Mouse (Mus musculus) gastrocnemius, postnatal 36 days (tissue): ENCODE measurements at regions not wholly inside any gene's neighbourhood (a gene's known extent, or its start where the extent isn't known, plus 50 kb on each side); places are given as distances from the start of the nearest gene placed in this dataset.

Experiments
- DNase-seq, 2 experiments: peaks; one replicate each; pipeline ENCODE4 v3.0.0; 2022
- intact Hi-C: fragments of 180-260 bp; cut with DNase I; formaldehyde crosslinking; loops from one replicate; pipeline ENCODE4 v1.15.1; 2025

DNA sequence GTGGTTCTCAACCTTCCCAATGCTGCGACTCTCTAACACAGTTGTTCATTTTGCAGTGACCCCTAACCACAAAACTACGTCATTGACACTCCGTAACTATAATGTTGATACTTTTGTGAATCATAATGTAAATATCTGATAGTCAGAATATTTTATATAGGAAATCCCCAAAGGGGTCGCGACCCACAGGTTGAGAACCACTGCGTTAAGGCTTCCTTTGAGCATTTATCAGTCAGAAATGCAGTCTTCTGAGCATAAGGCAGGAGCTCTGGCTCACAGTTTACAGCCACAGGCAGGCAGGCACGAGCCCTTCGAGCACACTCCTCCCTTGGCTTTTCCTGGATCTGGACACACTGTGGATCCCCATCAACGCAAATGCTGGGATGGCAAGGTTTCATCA is 57.0 kb downstream of the Nxnl2 start:
- no peak for DNase-seq
- intact Hi-C loops: no loop called here

DNA sequence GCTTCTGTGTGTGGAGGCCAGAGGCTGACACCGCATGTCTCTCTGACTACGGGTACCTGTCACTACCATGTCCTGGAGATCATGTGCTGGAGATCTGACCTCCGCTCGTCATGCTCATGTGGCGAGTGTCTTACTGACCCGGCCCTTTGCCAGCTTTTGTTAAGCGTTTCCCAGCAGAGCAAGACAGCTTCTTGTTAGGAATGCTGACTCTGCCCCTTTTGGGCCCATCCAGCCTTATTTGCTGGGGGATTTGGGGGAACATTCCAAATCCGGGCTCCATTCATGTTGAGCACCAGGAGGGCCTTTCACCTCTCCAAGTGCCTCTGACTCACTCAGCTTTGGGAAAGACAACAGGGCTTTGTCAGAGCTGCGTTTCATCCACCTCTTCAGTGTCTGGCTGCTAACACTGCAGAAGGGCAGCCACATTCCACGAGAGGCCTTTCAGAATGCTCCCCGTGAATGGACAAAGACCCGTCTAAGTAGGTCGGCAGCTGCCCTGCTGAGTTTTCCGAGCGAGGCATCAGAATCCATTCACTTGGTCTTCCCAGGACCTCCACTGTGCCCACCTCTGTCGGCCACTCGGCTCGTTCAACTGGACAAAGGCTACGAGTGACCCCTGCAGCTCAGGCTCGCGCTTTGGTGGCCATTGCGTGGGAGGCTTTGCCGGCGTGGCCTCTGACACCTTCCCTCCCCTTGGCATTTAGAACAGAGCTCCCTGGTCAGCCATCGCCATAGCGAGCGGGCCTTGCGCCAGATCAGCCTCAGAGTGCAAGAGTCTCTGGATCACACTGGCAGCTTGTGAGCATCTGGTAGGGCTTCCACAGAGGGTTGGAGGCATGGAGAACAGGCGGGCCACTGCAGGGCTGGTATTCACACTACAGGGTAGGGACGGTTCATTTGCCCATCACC is 58.3 kb downstream of the Nxnl2 start:
- intact Hi-C loops: no loop called here
- DNase-seq: no peak

DNA sequence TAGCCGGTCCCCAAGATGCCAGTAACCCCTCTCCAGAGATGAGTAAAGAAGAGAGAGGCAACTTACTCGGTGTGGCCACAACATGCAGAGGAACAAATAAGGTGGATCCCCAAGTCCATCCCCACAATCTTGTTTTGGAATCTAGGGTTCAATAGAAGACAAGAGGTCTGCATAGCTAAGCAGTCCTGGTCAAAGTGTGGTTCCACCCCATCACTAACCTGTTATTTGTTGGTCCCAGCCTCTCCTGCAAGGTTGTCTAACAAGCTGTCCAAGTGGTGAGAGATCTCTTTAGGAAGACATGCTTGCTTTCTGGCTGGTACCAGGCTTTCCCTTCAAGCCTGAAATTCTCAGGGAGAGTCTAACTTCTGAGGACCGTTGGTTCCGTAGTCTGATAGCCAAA is 59.0 kb downstream of the Nxnl2 start:
- intact Hi-C loops: no loop called here
- DNase-seq: no peak

DNA sequence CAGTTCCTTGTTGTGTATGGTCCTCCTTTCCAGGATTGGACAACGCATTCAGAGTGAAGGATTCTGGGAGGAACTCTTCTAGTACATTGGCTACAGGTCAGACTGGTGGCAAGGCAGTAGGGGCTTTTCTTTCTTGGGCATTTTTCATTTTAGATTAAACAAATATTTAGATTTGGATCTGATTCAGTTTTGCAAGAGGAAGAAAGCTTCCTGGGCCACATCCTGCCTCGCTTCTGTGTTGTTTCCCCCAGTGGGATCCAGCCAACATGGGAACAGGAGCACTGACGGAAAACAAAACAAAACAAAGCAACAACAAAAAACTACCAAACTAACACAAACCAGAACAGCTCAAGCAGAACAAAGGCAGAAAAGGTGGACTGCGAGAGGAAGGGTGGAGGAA is 60.8 kb downstream of the Nxnl2 start:
- intact Hi-C loops: no loop called here
- DNase-seq: no peak

DNA sequence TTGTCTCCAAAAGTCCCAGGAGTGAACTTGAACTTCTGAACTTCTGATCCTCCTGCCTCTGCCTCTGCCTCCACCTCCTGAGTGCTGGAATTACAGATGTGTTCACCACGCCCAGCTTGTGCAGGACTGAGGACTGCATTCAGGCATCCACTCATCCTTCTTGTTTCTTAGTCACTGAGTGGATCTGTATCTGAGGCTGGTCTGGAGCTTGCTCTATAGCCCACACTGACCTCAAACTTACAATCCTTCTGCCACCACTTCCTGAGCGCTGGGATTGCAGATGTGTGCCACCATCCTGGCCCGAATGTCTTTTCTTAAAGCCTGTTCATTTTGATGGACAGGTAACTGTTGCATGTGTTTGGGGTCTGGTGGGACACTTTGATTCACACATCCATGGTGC is 76.6 kb downstream of the Nxnl2 start:
- intact Hi-C loops: no loop called here
- no peak for DNase-seq

DNA sequence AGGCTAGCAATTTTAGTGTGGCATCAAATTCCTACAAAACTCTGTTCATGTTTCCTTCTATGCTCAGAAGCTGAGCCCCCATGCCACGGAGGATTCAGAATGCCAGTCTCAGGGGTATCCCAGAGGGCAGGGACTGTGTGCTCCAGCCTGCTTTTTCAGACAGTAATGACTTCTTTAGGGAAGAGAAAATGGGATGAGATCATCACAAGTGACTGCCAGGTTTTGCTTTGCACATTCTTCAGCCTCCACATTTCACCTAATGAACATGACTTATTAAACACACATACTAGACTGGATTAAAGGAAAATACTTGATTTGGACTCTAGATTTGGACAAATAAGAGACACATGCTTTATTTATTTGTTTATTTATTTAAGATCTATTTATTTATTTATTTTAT is 82.5 kb downstream of the Nxnl2 start:
- intact Hi-C loops: no loop called here
- no peak for DNase-seq

DNA sequence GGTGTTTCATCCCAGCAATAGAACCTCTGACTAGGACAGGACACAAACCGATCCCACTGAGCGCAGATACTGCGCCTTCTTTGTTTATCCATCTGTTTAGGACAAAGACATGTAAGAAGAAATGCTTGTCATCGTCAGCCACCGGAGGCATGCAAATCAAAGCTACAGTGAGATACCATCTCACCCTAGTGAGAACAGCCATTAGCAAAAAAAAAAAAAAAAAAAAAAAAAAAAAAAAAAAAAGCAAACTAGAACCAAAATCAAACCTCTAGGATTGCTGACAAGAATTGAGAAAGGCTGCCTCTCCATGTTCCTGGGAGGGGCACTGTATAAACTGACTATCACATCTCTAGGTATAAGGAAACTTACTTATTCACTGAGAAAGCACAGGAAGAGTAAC is 84.9 kb downstream of the Nxnl2 start:
- intact Hi-C loops: no loop called here
- no peak for DNase-seq

DNA sequence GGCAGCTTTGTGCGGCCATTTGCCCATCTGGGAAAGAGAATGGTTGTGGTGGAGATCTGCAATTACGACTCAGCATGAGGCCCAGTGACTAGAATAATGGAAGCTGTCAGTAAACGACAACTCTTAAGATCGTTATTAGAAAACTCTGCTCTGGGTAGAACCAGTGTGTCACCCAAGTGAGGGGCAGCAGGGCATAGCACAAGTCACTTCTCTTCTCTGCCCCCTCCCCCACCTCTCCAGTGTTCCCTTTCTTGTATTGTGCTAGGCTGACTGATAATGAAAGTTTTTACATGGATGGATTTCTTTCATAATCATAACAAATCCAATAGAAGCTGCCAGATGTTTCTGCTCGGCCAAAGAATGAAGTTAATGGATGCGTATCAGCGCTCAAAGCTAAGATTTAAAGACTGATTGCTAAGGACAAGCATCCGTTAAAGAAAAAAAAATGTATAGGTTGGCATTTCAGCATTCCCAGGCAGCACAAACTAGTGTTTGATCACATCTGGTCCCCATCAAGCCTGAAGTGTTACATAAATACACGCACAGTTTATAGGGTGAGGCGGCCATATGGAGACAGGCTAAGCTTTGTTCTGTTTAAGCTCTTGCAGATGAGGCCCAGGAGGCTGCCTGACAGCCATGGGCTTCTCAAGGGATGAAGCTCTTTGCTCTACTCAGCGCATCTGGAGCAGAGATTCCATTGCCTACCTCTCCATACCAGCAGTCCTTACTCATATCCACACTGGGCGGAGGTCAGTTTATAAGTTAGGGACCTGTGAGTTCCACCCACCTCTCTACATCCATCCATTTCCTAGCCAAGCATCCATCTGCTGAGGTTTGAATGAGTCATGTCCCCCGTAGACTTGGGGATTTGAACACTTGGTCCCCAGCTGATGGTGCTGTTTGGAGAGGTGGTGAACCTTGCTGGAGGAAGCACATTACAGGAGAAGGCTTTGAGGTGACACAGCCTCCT is 88.2 kb downstream of the Nxnl2 start:
- intact Hi-C loops: no loop called here
- peak in 1 of 2 experiments; percentile 3 for DNase-seq

DNA sequence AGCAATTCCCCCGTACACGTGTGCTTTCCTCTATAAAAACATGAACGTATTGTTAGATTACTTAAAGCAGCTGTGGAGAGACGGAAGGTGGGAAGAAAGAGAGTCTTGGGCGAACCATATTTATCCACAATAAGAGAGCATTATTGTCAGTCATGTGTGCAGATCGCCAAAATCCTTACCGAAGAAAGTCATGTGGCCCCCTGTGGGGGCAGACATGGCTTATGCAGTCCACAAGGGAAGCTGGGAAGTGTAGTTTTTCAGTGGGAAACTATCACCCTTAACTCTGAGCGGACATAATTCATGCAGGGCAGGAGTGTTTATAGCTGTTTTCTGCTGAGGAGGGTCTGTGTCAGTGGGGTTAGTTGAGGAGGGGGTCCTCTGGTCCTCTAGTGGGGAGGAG is 90.8 kb downstream of the Nxnl2 start:
- no peak for DNase-seq

DNA sequence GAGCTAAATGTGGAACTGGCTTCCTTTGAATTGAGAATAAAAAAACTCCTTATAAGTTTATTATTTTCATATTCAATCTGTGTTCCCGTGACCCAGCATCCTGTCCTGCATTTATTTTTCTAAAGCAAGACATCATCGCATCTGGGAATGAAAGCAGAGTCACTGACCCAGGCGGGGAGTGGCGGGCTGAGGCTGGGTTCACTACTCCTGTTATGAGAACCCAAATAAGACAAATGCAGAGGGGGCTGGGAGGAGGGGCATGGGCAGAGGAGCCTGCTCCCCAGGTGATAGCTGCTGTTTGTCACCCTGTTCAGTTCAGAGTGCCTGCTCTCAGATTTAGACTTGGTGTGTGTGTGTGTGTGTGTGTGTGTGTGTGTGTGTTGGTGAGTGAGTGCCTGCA is 102.0 kb downstream of the Nxnl2 start:
- intact Hi-C loops: no loop called here
- no peak for DNase-seq

More for the DNA sequence above, 90.8 kb downstream of the Nxnl2 start:
- intact Hi-C loops: no loop called here

DNA sequence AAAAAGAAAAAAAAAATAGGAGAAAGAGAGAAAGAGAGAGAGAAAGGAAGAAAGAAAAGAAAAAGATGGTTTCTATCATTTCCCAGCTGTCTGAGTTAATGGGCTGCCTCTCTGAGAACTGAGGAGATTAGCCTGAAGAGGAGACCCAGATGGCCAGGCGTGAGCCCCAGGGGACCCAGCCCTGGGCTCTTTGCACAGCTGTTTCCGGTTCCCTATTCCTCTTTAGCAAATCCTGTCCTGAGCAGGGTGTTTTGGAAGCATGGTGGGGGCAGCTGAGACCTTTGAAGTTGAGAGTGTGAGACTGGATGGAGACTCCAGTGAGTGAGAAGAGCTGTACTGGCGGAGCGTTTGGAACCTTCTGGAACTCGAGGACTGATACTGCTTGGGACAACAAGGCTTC is 103.8 kb downstream of the Nxnl2 start:
- intact Hi-C loops: no loop called here
- peak; percentile 25 to 30 for DNase-seq

DNA sequence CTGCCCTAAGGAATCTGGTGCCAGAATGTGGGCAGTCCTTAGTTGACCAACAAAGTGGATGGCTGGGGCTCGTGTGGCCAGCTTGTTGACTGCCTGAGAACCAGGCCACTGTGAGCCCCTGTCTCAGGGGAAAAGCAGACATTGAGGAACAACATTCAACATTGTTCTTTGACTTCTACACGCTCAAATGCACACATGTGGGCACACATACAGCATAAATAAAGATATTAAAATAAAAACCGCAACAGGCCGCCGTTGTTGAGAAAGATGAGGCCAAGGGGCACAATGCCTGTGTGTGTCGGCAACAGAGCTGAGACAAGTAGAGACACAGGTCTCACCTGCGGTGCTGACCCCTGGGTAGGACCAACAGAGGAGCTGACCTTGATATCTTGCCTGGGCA is 105.8 kb downstream of the Nxnl2 start:
- intact Hi-C loops: no loop called here
- no peak for DNase-seq

DNA sequence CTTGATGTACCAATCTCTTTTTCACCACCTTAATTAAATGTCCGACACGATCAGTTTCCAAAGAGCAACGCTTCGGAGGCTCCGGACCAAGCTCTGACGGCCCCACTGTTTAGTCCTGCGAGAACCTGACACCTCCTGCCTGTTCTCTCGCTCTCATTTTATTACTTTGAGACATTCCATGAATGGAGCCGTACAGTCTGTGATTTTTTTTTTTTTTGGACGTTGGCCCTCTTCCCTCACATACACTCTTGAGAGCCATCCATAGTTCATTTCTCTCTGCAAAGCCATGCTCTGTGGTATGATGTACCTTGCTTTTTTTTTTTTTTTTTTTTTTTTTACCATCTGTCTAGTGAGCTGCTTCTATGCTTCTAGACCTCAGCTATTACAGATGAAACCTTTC is 106.7 kb downstream of the Nxnl2 start:
- no peak for DNase-seq
- intact Hi-C loops: no loop called here

DNA sequence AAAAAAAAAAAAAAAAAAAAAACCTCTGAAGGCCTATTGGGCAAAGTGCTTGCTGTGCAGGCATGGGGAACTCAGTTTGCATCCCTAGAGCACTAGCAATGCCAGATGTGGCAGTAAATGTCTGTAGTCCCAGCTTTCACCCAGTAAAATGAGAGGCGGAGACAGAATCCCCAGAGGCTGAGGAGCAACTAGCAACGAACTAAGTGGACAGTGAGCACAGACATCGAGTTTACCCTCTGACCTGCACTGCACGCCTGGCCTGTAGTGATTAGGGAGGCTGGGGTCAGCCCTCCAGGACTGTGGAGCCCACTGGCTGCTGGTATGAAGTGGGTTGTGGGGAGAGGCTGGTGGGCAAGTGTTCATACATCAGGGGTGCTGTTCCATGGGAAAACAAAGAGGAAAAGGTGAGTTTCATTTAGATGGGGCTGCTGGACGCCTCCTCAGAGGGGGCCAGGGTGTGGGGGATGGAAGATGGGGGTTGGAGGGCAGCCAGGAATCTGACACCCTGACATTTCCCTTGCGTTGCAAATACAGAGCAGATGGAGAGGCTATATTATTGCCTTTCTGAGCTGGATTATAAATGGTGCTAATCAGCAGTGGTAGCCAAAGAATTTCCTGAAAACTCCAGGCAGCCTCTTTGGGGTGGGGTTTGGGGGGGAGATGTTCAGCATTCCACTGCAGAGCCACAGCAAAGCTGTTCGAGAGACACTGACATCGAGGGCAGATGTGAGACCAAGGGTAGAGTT is 109.0 kb downstream of the Nxnl2 start:
- intact Hi-C loops: no loop called here
- no peak for DNase-seq

DNA sequence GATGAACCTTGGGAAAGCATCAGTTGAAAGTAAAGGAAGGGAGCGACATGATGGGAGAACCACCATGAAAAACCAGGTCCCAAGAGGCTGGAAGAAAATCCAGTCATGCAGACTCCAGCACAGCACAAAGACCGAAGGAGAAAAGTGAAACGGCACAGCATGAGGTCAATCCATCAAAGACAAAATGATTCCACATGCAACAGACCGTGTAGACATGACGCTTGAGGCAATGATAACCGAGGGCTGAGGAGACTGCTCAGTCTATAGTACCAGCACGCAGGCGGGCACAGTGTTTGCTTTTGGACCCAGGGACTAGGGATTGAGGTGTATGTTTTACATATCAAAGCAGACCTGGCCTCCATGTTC is 109.5 kb downstream of the Nxnl2 start:
- no peak for DNase-seq
- intact Hi-C loops: no loop called here

DNA sequence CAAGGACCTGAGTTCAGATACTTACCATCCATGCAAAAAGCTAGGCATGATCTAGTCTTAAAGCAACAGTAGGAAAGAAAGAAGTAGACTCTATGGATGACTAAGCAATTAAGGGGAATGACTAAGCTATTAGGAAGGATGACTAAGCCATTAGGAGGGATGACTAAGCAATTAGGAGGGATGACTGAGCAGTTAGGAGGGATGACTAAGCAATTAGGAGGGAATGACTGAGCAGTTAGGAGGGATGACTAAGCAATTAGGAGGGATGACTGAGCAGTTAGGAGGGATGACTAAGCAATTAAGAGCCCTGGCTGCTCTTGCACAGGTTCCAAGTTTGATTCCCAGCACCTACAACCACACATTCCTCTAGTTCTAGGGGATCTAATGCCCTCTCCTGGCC is 113.9 kb downstream of the Nxnl2 start:
- no peak for DNase-seq
- intact Hi-C loops: no loop called here

DNA sequence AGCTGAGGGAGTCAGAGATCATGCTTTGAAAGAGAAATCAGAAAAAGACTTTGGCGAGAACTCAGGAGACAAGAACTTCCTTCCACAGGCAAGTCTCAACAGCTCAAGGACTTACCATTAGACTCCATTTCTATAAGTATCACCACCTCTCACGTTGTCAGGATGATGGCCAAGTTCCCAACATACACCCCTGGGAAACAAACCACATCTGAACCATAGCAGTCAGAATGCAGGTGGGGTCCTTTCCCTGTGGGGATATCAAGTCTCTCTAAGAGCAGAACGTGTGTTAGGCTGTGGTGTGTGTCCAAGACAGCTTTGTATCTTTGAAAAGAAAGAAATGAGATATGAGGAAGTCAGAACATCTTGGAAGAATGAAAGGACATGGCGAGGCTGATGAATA is 118.6 kb downstream of the Nxnl2 start:
- no peak for DNase-seq
- intact Hi-C loops: no loop called here

DNA sequence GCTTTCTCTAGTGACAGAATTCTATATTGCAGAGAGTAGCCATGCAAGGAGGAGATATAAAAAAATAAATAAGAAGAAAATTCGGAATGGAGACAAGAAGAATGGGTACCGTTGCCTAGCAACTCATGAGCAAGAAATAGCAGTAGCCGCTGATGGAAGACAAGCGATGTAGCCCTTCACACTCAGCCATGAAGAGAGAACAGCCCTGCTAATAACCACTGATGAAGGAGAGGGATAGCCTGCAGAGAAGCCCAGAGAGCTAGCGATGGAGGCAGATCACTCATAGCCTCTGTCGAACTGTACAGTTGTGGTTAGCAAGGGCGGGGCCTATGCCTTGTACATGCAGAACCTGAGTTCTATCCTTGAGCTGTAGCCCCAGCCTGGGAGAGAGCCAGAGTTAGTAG is 118.4 kb upstream of the S1pr3 start:
- no peak for DNase-seq
- intact Hi-C loops: no loop called here

DNA sequence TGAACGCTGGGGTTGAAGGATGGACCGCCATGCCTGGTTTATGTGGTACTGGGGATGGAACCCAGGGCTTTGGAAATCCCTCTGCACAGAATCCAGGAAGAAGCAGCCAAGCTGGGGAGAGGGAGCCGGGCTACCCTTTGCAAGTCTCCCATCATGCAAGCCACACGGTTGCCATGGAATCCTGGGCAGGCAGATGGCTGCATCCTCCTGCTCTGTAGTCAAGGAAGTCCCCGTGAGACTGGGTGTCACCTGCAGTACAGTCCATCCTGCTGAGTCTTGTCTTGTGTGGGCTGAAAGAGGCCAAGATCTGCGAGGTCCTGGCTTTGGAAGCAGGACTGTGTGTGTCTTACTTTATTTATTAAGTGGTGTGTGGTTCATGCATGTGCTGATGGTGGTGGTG is 117.5 kb upstream of the S1pr3 start:
- intact Hi-C loops: no loop called here
- no peak for DNase-seq

DNA sequence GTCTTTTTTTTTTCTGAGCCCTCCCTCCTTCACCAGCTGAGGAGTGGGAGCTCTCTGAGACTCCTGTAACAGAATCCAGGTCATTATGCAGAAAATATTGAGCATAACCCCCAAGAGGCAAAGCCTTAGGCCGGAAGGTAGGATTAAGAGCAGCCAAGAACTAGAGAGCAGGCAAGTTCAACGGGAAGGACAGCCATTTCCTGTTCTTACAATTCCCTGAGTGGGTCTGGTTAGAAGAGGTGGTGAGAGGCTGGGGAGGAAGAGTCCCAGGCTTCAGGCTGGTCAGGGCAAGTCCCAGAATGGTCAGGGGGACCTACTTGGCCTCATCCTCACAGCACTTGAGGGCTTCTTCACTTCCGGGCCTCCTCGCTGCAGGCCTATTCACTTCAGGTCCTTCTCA is 115.4 kb upstream of the S1pr3 start:
- intact Hi-C loops: no loop called here
- DNase-seq: no peak

DNA sequence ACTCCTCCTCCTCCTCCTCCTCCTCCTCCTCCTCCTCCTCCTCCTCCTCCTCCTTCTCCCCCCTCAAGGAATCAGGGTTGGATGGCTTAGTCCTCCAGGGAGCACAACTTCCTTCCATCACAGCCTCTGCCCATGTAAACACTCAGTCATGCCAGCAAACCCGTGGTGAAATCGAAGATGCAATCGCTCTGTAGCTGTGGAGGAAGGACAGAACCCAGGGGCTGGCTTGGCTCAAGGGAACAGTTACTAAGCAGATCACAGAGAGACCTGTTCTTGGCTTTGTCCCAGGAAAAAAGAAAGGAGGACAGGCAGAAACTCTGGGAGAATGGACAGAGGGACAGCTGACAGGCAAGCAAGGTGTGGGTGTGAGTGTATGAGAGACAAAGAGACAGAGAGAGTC is 112.6 kb upstream of the S1pr3 start:
- intact Hi-C loops: no loop called here
- DNase-seq: no peak
